Mouse (Mus musculus): ENCODE data around the gene Primpol.

Primpol gene

DNA sequence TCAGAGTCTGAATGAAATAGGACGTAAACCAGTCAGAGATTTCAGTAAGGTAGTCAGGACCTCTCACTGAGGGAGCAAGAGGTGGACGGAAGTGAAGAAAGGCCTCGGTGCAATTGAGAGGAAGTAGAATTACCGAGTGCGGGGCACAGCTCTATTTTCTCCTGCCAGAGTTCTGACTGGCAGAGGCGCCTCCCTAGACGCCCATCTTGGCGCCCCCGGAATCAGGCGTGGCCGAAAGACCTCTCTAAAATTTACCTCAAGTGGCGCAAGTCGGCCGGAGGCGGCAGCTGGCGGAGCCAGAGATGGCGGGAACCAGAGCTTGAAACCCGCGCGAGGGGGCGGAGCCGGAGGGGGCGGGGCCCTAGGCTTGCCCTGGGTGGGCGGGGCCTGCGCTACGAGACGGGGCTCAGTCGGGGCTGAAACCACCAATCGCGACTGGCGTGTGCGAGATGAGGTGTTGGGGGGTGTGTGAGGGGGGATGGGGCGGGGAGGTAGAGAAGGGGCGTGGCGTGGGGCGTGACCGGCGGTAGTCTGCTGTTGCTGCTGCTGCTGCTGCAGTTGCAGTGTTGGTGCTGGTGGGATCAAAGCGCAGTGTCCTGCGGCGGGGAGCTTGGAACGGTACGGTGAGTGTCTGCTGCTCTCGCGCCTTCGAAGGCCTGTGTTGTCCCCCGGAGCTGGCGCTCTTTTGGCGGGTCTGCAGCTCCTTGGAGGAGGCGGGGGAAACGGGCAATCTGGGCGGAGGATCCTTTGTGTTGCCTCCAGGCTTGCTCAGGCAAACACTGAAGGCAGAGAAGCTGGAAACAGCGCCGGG is at the start of gene Primpol, which contains the start of gene Casp3:
Gene Primpol, minus strand, starts transcription at position 334 of the 811 bp plus-strand sequence.
Gene Casp3, plus strand, starts transcription at position 413 of the 811 bp plus-strand sequence.
- peak; percentile 95 for DNase-seq (ENCODE audit: low read depth, low spot score)

DNA sequence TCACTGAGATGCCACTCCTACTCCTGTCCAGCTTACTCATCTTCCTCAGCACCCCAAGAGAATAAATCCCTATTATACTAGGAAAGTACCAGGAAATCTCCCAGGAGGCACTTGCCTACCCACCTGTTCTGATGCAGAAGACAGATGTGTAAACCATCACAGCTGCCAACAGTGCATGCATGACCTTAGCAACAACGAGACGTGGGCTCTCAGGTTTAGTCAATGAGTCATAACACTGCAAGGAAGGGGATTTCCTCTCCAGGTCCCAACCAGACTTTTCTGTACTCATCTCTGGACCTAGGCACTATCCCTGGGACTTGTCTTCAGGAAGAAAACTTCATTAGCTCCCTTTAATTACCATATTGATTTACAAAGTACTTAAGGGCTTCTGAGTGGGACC is 38.9 kb upstream of the Primpol start:
- DNase-seq (ENCODE audit: low read depth, low spot score): peak; percentile 77

DNA sequence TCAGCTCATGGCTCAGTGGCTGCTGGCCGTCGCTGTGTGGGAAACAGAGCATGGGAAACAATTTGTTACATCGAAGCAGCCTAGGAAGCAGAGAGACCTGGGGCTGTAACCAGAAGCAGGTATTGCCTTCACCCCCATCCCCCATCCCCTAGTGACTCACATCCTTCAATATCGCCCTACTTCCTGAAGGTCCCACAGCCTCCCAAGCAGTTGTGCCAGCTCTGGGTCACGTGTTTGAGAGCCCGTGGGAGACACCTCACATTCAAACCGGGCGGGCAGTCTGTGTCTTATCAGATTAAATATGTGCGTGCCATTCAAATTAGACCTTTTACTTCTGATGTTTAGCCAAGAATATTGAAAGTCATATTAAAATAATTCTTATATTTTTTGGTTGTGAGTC is 34.9 kb upstream of the Primpol start:
- DNase-seq (ENCODE audit: low read depth, low spot score): peak; percentile 44

DNA sequence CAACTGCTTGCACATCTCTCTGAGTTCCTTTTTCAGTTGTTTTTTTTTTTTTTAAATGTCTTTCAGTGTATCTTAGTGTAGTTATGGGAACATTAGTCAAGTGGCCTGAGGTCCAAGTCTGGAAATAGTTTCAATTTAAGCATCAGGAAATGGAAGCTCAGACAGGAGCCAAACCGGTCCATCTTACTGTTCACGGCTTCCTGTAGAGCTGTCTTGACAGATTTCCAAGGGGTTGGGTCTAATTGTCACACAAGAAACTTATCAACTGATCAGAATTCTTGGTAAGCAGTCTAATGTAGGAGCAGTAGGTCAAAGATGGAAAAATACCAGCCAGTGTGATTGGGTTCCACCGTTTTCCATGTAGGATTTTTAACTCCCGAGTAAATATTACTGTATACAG is 31.4 kb upstream of the Primpol start:
- DNase-seq (ENCODE audit: low read depth, low spot score): peak; percentile 44

DNA sequence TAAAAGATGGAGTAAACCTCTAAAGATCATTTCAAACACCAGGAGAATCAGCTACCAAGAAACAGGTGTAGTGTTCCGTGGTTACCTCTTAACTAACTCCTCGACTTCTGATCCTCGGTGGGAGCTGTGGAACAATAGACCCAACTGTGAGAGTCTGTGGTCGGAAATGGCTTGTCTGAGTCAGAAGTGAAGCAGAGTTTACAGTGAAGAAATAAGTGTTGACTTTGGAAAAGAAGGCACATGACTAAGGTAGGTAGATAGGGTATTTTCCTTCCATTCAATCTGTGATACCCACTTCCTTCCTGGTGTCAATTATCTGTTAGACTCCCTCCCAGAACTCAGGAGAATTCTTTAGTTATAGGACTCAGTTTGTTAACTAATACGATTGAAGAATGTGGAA is 24.3 kb upstream of the Primpol start:
- DNase-seq (ENCODE audit: low read depth, low spot score): peak; percentile 74

DNA sequence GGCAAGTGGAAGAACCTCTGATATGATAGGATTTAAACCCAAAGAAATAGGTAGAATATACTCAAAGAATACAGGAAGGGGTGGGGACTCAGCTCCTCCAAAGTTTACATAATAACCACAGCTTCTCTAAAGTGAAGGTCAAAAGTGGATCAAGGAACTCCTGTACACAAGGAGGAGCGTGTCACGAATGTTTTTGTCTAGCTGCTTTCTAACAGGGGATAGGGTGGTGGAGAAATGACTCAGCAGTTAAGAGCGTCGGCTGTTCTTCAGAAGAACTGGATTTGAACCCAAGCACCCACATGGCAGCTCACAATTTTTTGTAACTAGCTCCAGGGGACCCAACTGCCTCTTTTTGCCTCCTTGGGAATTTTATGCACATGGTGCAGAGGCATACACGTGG is 22.8 kb upstream of the Primpol start:
- peak; percentile 45 for DNase-seq (ENCODE audit: low read depth, low spot score)

DNA sequence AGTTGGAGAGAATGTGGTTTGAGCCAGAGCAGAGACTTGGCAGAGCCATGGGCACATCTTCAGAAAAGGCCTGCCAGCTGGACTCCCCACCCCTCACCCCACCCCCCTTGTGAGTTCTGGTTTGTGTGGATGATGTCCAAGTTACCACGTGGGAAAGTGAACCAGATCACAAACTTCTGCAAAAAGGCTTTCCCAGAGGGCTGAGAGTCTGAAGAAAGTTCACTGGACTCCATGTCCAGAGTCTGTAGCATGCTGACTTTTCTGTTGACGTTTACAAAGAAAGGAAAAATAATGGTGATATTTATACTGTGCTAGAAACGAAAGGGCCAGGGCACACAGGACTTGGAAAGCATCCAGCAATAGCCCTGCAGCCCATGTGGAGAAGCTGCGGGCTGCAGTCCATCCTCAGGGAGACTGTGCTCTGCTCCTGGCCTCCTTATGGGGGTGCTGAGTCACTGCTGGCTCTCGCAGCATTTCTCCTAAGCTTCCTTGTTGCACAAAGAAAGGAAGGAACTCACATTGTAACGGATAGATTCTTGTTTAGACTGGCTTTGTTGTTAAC is 22.1 kb upstream of the Primpol start:
- DNase-seq (ENCODE audit: low read depth, low spot score): peak; percentile 93

DNA sequence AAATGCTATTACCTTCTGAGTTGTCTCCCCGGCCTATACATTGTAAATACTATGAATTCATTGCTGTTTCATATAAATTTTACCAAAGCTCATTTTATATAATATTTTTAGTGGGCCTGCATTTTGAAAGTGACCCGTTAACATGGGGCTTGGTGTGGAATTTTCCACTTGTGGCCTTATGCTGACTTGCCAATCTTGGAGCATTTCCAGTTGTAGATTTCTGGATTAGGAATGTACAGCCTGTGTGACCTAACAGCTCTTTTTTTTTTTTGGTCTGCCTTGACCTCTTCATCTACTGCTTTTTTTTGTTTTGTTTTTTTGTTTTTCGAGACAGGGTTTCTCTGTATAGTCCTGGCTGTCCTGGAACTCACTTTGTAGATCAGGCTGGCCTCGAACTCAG is 13.9 kb upstream of the Primpol start:
- peak; percentile 74 for DNase-seq (ENCODE audit: low read depth, low spot score)

DNA sequence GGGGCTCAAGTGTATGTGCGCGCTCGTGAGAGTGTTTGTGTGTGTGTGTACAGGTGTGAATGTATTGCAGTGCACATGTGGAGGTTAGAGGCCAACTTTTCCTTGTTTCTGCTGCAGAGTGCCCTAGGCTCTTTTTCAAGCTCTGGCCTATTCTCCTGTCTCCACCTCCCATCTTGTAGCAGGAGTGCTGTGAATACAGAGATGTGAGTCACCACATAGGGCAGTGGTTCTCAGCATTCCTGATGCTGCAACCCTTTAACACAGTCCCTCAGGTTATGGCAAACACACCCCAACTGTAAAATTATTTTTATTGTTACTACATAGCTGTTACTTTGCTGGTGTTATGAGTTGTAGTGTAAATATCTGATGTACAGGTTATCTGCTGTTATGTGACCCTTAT is 13.4 kb upstream of the Primpol start:
- DNase-seq (ENCODE audit: low read depth, low spot score): peak; percentile 87

DNA sequence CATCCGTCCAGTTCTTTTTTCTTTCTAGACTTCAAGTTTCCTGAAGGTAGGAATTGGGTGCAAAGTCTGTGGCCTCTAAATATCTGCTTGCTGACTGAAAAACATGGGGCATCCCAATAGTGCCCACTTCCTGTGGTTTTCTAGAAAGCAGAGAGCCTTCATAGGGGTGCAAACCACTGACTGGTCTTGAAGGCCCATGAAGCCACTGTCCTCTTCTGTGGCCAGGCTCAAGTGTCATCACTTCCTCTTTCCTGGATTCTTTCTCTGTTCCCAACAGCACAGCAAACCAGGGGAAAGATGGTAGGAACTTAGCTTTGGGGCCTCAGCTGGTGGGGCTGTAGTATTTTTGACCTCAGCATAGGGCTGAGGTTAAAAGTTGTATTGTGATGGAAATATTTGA is 11.6 kb upstream of the Primpol start:
- no peak for DNase-seq (ENCODE audit: low read depth, low spot score)

DNA sequence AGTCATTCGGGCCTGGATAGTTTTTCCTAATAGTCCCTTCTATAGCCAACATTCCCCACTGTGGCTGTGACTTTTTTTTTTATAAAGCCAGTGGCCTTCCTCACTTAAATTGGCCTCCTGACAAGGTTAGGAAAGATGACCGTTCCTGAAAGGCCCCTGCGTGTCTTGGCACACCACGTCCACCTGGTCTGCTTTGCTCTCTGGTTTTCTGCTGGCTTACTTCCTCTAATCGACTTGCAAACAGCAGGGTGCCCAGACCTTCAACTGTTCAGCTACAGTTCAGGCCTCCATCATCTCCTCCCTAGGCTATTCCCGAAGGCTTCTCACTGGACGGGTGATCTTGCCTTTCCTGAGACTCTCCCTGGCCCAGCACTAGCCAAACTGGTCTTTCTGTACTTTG is 10.9 kb upstream of the Primpol start:
- no peak for DNase-seq (ENCODE audit: low read depth, low spot score)

DNA sequence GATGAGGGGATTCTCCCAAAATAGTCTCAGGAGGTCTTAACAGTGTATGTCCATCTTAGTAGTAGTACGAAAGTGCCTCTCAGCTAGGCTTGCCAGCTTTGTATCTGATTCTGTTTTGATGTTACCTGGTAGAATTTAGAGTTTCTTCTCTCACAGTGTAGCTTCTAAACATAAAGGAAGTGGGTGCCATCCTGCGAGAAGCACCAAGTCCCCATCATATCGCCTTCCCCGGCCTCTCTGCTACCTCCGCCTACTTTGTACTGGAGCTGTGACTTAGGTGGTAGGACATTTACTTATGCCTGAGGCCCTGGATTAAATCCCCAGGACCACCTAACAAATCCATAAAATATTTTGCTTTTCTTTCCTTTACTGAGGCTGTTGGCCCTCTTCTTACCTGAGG is 9.6 kb upstream of the Primpol start:
- DNase-seq (ENCODE audit: low read depth, low spot score): no peak

DNA sequence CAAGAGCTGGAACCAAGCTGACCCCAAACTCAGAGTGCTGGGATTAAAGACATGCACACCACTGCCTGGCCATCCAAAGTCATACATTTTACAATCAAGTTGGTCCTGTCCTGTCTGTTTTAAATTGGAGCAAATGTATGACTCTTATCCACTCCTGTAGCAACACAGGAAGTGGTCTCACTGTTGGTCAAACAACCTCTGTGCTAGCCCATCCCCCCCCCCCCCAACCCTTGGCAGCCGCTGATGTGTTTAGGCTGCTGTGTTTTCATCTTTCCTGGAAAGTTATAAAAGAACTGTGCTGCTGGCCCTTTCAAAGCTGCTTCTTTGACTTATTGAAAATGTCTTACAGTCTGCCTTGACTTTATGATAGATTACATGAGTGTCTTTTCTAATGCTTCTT is 8.2 kb upstream of the Primpol start:
- DNase-seq (ENCODE audit: low read depth, low spot score): no peak

DNA sequence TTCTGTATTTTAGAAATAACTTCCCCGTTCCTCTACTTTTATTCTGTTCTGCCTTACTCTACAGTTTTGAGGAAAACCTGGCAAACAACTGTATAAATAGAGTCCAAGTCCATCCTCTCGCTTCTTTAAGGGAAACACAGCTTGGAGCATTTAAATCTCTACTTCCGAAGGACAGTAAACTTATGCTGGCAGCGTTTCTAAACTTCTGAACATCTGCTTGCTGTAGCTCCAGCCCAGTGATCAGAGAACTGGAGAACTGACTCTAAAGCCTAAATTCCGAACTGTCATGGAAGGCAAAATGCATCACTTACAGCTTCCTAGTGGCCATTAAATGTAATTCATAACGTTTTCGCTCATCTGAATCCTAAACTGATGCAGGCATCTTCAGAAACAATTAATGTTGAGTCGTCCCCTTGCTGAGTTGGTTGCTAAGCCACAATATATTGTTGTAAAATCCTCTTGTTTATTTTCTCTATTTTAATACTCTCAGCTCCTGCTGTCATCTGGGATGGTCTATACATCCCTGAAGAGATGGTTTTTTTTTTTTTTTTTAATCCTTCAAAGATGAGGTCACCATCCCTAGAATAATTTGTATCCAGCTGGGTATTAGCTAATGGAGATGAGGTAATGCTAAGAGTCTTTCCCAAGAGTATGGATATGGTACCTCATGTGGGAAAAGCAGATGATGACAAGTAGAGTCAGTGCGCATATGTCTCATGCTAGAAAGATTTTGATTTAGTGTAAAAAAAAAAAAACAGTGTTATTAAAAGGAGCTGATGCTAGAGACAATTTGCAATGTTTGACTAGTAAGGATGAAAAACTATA is 5.6 kb upstream of the Primpol start:
- no peak for DNase-seq (ENCODE audit: low read depth, low spot score)

DNA sequence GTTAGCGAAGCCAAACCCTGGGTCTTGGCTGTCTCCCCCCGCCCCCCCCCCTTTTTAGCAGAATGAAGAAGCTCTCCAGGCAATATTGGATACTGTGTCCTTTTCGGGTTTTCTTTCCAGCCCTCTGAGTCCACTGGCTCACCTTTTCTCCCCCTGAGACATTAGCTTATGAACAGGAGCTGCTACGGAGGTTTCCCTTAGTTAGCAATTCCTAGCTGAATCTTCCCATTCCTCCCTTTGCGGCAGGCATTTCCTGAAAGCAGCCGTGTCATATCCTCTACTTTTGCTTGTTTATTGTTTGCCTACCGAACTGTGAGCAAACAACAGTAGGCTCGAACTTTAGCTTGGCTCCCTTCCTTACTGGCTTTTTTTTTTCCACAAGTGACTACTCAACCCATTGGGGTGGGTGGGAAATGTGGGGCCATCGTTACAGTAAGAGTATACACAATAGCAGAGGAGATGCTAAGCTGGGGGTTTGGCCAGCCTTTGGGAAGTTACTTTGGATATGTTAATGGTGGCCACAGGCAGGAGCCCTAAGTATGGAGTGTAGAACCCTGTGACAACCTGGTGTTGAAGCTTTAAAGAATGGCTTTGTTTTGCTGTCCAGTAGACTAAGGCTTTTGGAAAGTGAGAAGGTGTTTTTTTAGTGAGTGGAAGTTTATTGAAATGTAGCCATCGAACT is 1.8 kb upstream of the Primpol start:
- peak; percentile 41 for DNase-seq (ENCODE audit: low read depth, low spot score)

DNA sequence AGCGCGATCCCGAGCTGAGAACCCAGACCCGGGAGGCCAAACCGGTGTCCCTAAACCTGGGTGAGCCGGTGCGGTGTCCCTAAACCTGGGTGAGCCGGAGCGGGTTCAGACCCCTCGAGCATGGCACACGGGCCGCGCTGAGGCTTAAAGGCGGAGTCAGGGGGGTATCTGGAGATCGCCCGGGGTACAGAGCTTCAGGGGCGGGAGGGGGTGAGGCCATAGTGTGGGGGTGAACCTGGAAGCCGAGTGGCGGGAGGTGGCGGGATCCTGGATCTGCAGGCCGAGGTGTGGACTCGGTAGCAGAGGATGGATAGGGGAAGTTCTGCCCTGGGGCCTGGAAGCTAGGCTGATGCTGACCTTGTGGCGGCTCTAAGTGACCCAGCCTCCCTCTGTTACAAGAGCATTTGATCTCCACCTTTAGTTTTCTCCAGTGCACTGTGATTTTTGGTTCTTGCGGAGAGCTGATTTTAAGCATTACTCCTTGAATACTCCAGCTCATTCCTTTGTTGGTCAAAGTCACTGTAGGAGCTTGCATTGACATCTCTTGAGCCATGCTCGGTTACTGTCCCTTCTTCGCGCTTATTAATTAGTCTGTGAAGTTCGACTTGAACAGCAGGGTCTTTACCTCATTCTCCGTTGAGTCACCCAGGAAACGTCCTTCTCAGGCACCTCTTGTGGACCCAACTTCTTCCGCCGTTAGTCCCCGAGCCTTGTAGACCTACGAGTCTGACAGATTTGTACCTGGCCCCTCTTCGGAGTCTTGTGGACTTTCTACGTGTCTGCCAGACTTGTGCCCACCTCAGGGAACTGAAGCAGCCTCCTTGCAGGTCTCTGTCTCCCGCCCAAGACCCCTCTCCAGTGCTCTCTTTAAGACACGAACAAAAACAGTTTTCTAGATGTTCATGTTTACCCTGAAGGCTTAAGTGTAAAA is 943 bp upstream of the Primpol start:
- DNase-seq (ENCODE audit: low read depth, low spot score): peak; percentile 43

DNA sequence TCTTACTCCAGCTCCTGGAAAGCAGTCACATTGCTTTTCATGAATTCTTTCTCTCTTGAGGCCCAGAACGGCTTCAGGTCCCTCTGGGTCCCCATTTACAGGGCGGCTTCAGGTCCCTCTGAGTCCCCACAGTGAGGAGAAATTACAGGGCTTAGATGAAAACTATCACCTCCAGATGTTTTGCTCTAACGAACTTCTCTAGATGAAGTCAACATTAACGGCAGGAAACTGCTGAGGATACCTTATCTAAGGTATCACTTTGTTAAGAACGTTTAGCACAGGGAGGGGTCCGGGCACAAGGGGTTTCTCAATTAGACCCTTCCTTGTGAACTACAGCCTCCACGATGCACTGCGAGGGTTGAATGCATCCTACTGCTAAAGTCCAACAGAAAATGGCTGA is 1.1 kb downstream of the Primpol start:
- no peak for DNase-seq (ENCODE audit: low read depth, low spot score)

DNA sequence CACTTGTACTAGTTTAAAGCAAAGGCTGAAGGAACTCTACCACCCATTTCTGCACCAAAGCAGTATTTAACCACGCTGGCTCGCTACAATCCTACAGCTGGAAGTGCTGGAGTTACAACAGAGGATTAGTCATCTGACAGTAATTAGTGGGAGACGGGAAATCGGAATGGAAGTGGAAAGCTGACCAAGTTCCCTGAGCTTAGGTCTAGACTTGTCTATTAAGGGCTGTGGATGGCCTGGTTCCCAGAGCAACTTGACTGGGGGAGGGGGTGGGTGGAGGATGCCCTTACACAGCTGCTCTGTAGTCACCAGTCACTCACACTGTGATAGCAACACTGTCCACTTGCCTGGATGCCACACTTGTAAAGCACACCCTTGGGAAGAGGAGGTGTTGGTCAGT is 3.6 kb downstream of the Primpol start:
- DNase-seq (ENCODE audit: low read depth, low spot score): peak; percentile 74

DNA sequence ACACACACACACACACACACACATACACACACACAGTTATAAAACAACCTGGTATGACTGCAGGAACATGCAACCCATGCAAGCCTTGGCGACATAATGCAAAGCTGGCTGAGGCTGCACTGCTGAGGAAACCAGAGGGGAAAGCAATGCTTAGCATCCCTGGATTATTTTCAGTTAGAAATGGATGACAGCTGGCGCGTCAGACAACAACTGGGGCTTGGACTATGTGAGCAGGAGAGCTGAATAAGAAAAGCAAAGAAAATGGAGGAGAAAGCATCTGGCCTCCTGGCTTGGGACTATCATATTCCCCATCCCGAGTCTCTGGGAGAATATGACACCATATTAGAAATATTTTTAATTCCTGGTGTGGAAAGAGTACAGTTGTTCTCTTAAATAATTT is 4.1 kb downstream of the Primpol start:
- no peak for DNase-seq (ENCODE audit: low read depth, low spot score)

DNA sequence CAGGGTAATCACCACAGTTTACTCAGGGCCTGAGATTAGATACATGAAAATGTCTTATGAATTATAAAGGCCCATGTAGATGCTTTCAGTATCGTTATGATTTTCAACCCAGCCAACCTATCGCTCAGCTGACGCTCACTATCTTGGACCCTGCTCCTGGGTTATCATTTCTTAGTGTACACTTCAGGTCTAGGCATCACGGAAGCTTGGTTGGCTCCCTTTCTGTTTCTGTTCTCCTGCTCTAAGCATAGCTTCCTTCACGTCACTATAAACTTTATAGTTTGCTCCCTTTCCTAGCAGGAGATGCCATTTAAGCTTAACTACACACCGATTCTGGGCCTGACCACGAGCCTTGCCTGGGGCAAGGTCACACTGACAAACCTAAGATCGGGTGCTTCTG is 5.5 kb downstream of the Primpol start:
- DNase-seq (ENCODE audit: low read depth, low spot score): no peak

DNA sequence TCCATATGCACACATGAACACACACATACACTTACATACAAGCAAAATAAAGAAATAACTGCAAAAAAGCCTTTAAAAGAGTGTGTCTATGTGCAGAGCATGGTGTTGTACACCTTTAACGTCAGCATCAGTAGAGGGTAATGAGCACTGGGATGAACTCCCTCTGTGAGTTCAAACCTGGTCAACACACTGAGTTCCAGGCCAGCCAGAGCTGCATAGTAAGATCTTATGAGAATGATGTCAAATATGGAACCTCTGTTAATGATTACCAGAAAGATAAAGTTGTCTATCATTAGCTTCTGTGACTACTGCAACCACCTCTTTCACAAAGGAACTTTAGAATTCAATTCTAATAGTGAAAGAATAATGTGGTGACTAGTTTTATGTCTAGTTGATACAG is 10.1 kb downstream of the Primpol start:
- DNase-seq (ENCODE audit: low read depth, low spot score): no peak
